Mouse (Mus musculus) B cell, adult 2 months (primary cell): ENCODE measurements around the gene Opa3.

Source experiments
- DNase-seq, 2 experiments: peaks; one replicate each; pipeline ENCODE4 v3.0.0; 2022

Gene Opa3

DNA sequence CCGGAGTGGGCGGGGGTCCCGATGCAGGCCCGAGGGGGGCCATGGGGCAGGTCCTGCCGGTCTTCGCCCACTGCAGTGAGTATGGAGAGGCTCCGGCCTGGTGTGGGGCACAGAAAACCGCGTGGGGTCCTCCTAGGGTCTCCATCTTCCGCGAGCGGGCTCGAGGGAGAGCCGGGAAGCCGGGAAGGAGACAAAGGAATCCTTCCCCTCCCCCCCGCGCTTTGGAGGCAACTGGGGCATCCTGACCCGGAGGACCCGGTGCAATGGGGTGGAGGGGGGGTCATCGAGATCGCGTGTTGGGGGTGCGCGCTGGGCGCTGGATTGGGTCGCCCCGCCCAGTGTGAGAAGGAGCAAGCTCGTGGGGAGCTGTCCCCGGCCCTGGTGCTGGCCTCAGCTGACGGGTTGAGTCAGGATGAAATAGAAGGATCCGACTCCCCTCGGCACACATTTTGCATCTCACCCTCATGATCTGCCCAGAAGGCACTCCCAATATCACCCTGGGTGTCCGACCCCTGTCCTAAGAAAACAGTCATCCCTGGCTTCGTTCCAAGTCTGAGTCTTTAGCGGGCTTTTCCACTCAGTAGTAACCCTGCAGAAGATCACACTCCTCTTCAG is 54.8 kb downstream of the Opa3 start:
- DNase-seq = peak; percentile 70

DNA sequence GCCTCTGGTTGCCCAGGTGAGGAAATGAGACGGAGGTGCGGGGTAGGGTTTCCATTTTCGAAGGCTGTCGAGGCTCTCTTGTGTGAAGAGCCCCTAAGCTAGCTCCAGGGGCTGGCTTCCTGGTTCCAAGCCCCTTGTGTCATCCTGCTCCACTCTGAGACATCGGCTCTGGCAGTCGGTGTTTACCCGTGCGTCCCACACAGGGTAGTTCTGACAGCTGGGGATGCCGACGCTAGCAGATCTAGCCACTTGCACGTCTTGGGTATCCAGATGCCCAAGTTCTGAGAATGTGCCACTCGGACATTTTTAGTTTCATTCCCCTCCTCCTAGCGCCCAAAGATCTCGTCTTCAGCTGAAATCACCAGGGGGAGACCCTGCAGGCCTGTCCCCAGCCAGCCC is 55.3 kb downstream of the Opa3 start:
- DNase-seq = no peak

DNA sequence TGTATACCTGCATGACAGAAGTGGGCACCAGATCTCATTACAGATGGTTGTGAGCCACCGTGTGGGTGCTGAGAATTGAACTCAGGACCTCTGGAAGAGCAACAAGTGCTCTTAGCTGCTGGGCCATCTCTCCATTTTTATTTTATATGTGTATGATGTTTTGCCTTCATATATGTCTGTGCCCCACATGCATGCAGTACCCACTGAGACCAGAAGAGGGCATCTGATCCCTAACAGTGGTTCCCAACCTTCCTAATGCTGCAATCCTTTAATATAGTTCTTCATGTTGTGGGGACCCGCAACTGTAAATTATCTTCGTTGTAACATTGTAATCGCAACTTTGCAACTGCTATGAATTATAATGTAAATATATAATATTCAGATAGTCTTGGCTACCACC is 56.6 kb downstream of the Opa3 start:
- peak; percentile 80 to 84 for DNase-seq

DNA sequence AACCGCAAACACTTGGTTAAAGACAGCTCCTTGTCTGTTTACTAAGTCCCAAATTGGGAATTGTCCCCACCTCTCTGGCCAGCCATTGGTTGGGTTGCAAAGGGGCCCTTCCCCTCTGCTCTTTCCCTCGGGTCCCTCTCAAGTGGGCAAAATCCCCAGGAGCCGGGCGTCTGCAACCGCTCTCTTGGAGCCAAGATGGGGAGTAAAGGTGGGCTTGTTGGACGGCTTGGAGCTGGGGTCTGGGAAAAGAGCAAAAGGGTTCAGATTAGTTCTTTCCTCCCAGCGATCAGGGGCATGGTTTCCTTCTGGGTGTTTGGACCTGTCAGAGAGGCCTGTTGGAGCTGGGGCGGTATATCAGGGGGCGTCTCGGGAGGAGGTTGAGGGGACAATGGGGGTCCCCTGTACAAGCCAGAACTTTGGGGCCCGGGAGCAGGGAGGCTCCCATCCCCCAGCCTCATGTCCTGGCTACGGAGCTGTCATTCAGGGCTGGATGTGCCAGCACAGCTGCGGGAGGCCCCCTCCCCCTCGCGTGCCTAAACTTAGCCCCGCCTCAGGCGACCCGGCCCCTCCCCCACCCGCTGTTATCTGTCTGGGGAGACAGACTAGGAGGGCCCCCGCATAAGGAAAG is 62.9 kb downstream of the Opa3 start:
- no peak for DNase-seq

DNA sequence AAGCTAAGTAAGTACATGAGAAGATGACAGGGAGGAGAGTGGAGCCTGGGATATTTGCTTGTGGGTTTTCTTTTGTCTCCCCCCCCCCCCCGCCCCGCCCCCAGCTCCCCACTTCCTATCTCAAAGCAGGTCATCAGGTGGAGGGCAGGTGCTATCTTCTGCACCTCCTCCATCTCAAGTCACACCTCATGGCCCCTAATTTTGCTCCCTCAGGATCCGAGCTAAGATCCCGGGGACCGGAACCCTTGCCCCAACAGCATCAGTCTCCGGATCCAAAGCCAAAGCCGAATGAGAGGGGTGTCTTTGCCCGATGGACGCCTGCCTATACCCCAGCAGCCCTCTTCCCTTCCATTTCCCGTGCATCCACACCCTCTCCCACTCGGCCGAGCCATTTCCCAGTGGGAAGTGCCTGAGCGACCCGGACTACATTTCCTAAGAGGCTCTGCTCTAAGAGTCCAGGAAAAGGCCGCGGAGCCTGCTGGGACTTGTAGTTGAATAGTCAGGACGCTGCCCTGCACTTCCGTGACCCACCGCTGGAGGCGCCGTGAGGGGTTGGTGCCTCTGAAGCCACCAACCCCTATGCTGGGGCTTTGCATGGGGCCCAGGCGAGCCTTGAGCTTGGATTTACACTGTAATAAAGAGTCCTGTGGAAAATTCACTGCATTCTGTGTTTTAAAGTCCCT is 67.5 kb downstream of the Opa3 start:
- peak; percentile 96 for DNase-seq

DNA sequence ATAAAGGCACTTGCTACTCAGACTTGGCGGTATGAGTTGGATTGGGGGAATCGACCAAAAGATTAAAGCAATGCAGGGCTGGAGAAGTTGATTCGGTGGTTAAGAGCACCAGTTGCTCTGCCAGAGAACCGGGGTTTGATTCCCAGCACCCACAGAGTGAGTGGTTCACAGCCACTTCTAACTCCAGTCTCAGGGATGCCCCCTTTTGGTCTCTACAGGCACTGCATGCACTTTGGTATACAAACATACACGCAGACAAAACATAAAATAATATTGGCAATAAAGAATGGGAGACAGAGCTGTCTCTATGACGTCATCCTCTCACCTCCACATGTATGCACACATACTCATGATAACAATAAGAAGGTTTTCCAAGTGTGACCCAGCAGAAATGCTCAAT is 68.9 kb downstream of the Opa3 start:
- DNase-seq = peak in 1 of 2 experiments; percentile 29

DNA sequence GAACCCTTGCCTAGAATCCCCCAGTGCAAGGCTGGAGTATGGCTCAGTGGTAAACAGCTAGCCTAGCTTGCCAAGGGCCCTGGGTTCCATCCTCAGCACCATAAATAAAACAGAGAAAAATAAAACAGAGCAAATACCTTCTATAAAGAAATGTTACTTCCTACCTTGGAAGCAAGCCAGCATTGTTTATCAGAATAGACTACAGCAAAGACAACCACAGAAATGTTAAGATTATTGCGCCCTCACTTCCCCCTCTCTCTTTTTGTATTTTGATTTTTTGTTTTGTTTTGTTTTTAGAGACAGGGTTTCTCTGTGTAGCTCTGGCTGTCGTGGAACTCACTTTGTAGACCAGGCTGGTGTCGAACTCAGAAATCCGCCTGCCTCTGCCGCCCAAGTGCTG is 69.7 kb downstream of the Opa3 start:
- DNase-seq = no peak

DNA sequence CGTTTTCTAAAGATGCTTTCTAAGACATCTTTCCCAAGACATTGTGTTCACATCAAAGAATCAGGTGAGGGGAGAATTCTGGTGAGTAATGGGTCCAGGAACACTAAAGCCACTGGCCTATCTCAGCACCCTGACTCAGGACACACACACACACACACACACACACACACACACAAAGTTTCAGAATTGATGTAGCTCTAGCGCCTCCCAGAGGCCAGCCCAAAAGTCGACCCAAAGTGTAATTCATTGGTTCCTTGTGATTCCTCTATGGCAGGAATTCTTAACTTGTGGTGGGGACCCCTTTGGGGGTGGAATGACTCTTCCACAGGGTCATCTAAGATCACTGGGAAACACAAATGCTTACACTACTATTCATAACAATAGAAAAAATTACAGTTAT is 71.1 kb downstream of the Opa3 start:
- peak; percentile 68 to 70 for DNase-seq

DNA sequence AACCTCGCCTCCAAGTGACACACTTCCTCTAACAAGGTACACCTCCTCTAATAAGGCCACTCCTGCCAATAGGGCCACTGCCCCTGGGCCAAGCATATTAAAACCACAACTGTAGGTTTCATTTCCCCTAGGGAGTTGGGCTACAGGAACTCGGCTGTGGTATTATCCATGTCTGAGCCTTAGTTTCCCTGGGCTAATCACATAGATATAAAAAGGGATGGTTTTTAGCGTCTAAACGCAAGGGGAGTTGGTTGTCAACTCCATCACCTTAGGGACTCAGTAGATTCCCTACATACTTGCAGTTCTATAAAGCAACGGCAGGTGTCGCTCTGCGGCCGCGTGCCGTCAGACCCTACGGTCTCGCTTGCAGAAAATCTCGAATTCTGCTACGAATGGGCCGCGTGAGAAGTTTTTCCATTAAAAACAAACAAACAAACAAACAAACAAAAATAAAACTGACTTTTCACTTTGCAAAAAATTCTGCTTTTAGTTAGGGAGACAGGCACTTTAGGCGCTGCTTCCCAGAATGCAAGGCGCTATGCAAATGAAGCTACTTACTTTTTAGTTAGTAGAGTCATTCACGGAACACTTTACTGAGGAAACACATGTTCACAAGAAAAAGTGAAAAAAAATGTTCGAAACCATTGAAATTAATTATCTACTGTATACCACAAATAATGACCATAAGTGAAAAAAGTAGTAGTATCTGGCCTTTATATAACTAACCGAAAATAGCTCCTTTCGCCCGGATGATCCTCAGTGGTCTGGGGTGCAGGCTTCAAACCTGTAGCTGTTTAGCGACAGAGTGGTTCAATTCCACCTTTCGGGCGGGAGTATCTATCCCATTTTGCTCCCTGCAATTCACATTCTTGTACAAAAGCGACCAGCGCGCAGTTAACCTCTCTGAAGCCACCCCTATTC is 72.6 kb downstream of the Opa3 start:
- DNase-seq = peak; percentile 88

DNA sequence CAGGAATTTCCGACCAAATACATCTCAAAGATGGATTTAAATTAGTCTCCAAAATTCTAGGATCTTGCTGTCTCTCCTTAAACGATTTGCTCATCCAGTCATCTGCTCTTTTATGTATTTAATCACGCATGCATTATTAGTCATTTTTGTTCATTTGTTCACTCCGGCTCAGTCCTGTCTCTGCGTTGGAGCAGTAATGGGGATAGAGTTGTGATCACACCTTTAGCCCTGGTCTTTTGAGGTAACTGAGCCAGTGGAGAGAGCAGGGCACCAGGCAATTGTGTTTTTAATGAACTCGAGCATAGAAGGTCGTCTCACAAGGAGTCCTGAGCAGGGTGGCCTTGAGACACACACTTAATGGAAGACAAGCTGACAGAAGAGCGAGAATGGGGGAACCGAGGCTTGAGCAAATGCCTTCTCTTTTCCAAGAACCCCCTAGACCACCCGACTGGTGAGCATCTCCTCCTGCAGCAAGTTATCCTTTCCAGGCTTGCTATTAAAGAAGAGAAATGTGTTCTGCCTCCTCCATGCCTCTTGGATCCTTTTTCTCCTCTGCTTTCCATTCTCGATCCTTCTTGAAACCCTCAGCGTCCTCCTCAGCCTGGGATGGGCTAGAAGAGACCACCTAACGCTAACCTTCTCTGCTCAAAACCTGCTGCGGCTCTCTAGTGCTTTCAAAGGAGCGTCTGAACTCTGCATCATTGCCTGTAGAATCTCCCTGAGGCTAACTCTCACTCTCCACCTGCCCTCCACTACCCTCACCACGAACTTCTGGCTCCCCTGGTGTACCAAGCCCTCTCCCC is 73.5 kb downstream of the Opa3 start:
- DNase-seq = peak; percentile 55 to 61

DNA sequence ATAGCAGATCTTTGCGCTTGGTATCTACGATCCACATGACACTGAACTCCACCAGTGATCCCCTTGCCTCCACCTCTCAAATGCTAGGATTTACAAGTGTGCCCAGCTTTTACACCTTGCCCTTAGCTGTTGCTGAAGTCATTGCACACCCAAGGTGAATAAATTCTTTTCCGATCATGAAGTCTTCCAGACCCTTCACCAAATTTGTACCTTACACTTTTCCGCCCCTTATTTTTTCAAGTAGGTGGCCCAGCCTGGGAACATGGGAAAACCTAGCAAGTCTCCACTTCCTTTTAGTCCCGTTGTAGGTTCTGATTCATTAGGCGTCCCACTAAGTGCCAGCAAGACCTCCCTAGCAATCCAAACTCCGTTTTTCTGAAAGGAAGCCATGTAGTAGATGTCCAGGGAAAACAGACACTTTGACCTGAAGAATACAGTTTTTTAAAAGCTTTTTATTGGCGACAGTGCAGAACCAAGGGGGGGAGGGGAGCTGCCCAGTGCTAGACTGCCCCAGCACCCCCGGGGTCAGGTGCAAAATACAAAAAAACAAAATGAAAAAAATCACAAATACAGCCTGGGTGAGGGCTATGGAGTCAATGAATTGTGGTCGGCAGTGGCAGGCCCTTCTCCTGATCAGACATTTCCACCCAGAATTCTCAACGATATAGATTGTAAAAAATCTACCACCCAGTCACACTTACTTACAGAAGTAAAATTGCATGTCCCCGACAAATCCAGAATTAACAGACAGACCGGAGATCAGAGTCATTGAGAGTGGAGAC is 74.3 kb downstream of the Opa3 start:
- DNase-seq = peak; percentile 36 to 61

DNA sequence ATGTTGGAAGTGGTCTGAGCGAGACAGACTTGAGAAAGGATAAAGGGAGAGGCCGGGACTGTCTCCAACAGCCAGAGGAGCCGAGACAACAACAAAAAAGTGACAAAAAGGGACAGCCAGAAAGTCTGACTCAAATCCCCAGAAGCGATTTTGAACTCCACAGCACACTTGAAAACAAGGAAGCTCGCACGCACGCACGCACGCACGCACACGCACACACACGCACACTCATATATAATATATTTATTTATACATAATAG is 74.8 kb downstream of the Opa3 start:
- DNase-seq = peak; percentile 38 to 40

DNA sequence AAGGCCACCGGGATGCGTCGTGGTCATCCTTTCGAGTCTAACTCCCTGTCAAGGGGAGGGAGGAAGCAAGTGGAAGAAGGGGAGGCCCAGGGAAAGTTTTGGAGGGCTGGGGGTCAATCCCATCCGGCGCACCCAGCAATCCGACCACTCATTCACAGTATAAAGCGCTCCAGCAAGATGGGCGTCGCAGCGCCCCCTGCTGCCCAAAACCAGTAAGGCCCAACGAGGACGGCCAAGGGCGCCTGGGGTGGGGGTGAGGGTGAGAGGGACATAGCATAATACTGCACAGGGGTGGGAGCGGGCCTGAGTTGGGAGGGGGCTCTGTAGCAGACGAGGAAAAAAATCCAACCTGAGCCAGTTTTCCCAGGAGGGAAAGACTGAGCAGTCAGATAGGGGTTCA is 75.6 kb downstream of the Opa3 start:
- peak; percentile 92 to 93 for DNase-seq

DNA sequence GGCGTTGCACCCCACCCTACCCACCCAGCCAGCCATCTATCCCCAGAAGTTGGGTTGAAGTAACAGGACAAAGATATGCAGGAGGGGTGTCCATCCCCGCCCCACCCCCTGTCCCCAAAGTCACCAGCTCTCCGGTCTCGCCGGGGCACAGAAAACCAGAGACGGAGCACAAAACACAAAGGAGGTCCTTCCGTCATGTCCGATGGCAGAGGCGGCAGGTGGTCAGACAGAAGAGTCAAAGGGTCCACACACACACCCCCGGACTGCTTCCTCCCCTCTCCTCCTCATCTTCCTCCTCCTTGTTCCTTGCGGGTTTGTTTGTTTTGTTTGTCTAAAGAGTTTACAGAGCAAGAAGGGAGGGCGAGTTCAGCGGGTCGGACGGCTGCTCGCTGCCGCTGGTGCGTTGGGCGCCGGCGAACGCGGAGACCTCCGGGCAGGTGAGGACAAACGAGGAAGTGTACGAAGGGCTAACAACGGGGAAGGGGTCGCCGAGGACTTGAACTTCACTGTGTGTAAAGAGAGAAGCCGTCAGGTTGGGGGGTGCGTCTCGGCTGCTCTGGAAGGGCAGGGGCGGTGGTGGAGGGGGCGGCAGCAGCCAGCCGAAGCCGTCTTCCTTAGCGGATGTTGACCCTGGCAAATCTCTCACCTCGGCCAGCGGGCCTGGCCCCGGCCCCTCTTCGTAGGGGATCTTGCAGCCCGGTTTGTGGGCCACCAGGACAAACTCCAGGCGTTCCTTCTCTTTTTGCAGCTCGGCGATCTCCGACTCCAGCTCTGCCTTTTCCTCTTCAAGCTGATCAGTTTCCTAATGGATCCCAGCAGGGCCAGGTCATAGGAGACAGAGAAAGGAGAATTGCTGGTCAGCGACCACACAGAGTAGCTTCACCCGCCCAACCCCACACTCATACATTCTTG is 76.6 kb downstream of the Opa3 start:
- peak; percentile 45 to 61 for DNase-seq

DNA sequence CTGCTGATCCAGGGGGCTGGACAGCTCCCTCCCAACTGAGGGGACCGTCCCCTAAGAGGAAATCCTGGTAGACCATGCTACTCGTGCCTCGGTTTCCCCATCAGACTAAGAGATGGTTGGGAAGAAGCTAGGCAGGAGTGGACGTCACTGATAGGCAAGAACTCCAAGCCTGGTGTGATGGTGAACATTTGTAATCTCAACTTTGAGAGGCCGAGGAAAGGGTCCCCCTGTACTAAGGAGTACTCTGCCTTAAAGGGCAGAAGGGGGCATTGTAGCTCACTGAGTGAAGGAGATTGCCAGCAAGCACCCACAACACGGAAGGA is 77.2 kb downstream of the Opa3 start:
- DNase-seq = no peak
